Mouse (Mus musculus) limb, embryonic 13.5 days (tissue): Measurements from ENCODE around the gene Tnfrsf12a. TPM values are rescaled to one million over a fixed set of nuclear protein-coding genes. Genes with fewer than 3 reads are reported as not detected.

Source experiments
- ATAC-seq: fragments of 200-750 bp; cut with Nextera tagmentation; 2 replicates; pipeline ENCODE4 v1.8.0; 2017; ENCODE audit warnings: low read depth, moderate number of reproducible peaks, moderate TSS enrichment; ENCODE audit not compliant: low FRiP score
- H3K27ac ChIP-seq: fragments of 300-500 bp; sonication (generic); 2 replicates; pipeline ENCODE4 v1.5.1; 2015; ENCODE audit warnings: inconsistent platforms, mild to moderate bottlenecking, moderate library complexity
- H3K27me3 ChIP-seq: fragments of 300-500 bp; sonication (generic); 2 replicates; pipeline ENCODE4 v1.6.1; 2015; ENCODE audit warnings: mild to moderate bottlenecking, inconsistent platforms
- H3K36me3 ChIP-seq: fragments of 300-500 bp; sonication (generic); 2 replicates; pipeline ENCODE4 v1.6.1; 2015; ENCODE audit warnings: inconsistent platforms, mild to moderate bottlenecking, moderate library complexity
- H3K4me1 ChIP-seq: fragments of 300-500 bp; sonication (generic); 2 replicates; pipeline ENCODE4 v1.6.1; 2015; ENCODE audit warnings: inconsistent platforms
- H3K4me2 ChIP-seq: fragments of 300-500 bp; sonication (generic); replicated peaks from 2 replicates; pipeline ENCODE4 v1.6.1; 2015; ENCODE audit warnings: inconsistent platforms, mild to moderate bottlenecking, moderate library complexity
- H3K4me3 ChIP-seq: fragments of 300-500 bp; sonication (generic); 2 replicates; pipeline ENCODE4 v1.5.1; 2015; ENCODE audit warnings: moderate library complexity, mild to moderate bottlenecking, inconsistent platforms
- H3K9ac ChIP-seq: fragments of 300-500 bp; sonication (generic); 2 replicates; pipeline ENCODE4 v1.6.1; 2015; ENCODE audit warnings: mild to moderate bottlenecking, inconsistent platforms
- H3K9me3 ChIP-seq: fragments of 300-500 bp; sonication (generic); 2 replicates; pipeline ENCODE4 v1.6.1; 2016; ENCODE audit warnings: inconsistent platforms
- WGBS: fragments of 180-500 bp; shearing (Covaris S2); methylation state at CpG from one replicate; pipeline ENCODE4 v1.1.7; 2015; 5-methylcytosine and 5-hydroxymethylcytosine counted together
- polyA plus RNA-seq: library from polyadenylated mRNA; unstranded; fragments of >200 nt; fragmentation: Nextera tagmentation; extraction: Ambion mirVana; gene quantifications from 2 replicates; pipeline ENCODE4 v1.2.1, GENCODE M21; 2015

The Tnfrsf12a gene
- 15.4 and 17.1 TPM in 2 replicates for polyA plus RNA-seq

GRCm38 (mm10) chr17:23677236-23677679 is at the start of gene Tnfrsf12a:
Gene Tnfrsf12a, minus strand, starts transcription at chr17:23677468.
- peak within 1 kb of the TSS; percentile 95 for H3K4me2 ChIP-seq
- no peak within 1 kb of the TSS; the same call in 1 of the 2 replicates for H3K27ac ChIP-seq
- H3K4me3 ChIP-seq = peak within 1 kb of the TSS; percentile 65
- peak within 1 kb of the TSS; percentile 67 for H3K9ac ChIP-seq
- peak; percentile 21; the same call in 1 of the 2 replicates for ATAC-seq
- peaks cover 66% of the 10 kb centered on the region for H3K27me3 ChIP-seq
- no peaks in the 10 kb centered on the region for H3K9me3 ChIP-seq
- H3K4me1 ChIP-seq = peaks cover 50% of the 10 kb centered on the region
- H3K36me3 ChIP-seq = no peaks in the 10 kb centered on the region
- WGBS = under 1% methylated on average over 34 of the region's 34 CpGs

GRCm38 (mm10) chr17:23726758-23727142 is 49.5 kb upstream of the Tnfrsf12a start:
- Histone ChIP-seq H3K9me3 (no peaks in the 10 kb centered on the region), H3K4me1 (peaks cover 17% of the 10 kb centered on the region), H3K36me3 (no peaks in the 10 kb centered on the region), H3K4me3 (peak overlapping the region; percentile 88), H3K27ac (peak overlapping the region; percentile 73; the same call in 1 of the 2 replicates), H3K4me2 (peak overlapping the region; percentile 80), H3K9ac (peak overlapping the region; percentile 76), H3K27me3 (no peaks in the 10 kb centered on the region)
- under 1% methylated on average over 20 of the region's 20 CpGs for WGBS
- peak; percentile 77 for ATAC-seq

DNA sequence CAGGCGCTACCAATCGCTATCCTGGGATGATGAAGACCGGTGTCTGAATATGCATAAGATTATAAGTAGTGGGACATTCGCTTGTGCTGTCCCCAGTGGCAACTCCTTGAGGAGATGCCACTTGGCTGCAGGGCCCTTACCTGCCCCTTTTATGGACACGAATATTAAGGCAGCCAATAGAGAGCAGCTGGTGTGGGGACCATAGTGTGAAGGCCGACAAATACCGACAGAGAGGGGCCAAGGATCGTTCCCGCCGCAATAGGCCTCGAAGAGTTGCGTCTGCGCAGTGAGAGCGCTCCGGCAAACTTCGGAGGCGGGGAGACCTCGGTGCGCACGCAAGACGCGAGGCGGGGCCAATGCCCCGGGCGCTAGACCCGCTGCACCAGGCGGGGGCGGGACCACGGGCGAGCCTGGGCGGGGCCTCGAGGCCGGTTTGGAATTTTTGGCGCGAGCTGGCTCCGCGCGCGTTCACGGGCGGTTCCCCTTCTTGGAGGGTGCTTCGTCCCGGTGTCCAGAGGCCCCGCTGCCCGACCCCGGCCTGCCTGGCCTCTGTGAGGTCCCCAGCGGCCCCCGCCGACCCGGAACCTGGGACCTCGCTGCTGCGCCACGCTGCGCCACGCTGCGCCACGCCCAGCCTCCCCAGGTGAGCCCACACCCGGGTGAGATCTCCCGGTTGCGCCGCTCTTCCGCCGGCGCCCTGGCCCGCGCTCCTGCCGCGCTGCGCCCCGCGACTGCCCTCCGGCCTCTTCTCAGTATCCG is 48.9 kb upstream of the Tnfrsf12a start, which contains the start of gene Pkmyt1:
TSS of gene Pkmyt1 (plus strand) at position 338 of the 759 bp plus-strand sequence.
- 2% methylated on average over 73 of the region's 73 CpGs for WGBS
- H3K9ac ChIP-seq = peak within 1 kb of the TSS; percentile 76
- H3K4me2 ChIP-seq = peak within 1 kb of the TSS; percentile 80
- H3K4me3 ChIP-seq = peak within 1 kb of the TSS; percentile 88
- H3K27me3 ChIP-seq = no peaks in the 10 kb centered on the region
- peaks cover 17% of the 10 kb centered on the region for H3K4me1 ChIP-seq
- no peaks in the 10 kb centered on the region for H3K9me3 ChIP-seq
- H3K36me3 ChIP-seq = no peaks in the 10 kb centered on the region
- H3K27ac ChIP-seq = peak within 1 kb of the TSS; percentile 73; the same call in 1 of the 2 replicates
- ATAC-seq = peak; percentile 93

DNA sequence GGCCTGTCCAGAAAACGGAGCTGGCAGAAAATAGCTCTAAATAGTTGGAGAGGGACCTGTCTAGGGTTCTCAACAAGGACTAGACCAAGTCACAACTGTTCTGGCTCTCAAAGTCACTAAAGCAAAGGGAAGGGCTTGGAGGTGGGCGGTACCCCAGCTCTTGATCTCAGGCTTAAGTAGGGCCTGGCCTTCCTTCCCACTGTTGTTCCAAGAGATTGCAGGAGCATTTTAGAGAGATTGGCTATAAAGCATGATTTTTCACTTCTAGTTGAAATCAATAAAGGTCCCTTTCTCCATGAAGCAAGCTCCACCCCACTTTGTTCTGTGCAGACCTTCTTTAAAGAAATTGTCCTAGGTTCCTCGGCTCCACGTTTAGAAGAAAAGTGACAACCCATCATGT is 48.2 kb upstream of the Tnfrsf12a start:
- H3K4me1 ChIP-seq = peaks cover 17% of the 10 kb centered on the region
- H3K27ac ChIP-seq = no peak overlapping the region; the same call in 1 of the 2 replicates
- WGBS = 62% methylated on average over 4 of the region's 4 CpGs
- H3K9ac ChIP-seq = peak overlapping the region; percentile 70
- no peaks in the 10 kb centered on the region for H3K36me3 ChIP-seq
- no peak for ATAC-seq
- 0 out of 2 replicates have a peak, but pooled peaks cover 3% of the 10 kb centered on the region for H3K27me3 ChIP-seq
- peak overlapping the region; percentile 80 for H3K4me2 ChIP-seq
- H3K4me3 ChIP-seq = peak overlapping the region; percentile 88
- no peaks in the 10 kb centered on the region for H3K9me3 ChIP-seq

- 64% methylated on average over 7 of the region's 7 CpGs for WGBS
- no peak for ATAC-seq
- no peaks in the 10 kb centered on the region for H3K9me3 ChIP-seq
- H3K4me1 ChIP-seq = peaks cover 15% of the 10 kb centered on the region
- no peak within 1 kb of the TSS for H3K4me2 ChIP-seq
- no peak within 1 kb of the TSS; the same call in 1 of the 2 replicates for H3K9ac ChIP-seq
- no peak within 1 kb of the TSS for H3K27ac ChIP-seq
- H3K4me3 ChIP-seq = no peak within 1 kb of the TSS
- H3K27me3 ChIP-seq = 0 out of 2 replicates have a peak, but pooled peaks cover 3% of the 10 kb centered on the region
- no peaks in the 10 kb centered on the region for H3K36me3 ChIP-seq
These were observed 45.3 kb upstream of the Tnfrsf12a start, which contains the start of gene 1520401A03Rik for GRCm38 (mm10) chr17:23722376-23723125. Gene 1520401A03Rik, minus strand, starts transcription at chr17:23722783.

GRCm38 (mm10) chr17:23721886-23722285 is 44.6 kb upstream of the Tnfrsf12a start:
- H3K27ac ChIP-seq = no peak overlapping the region
- 83% methylated on average over 2 of the region's 2 CpGs for WGBS
- no peak for ATAC-seq

GRCm38 (mm10) chr17:23719455-23719854 is 42.2 kb upstream of the Tnfrsf12a start:
- H3K27me3 ChIP-seq = 0 out of 2 replicates have a peak, but pooled peaks cover 3% of the 10 kb centered on the region
- 35% methylated on average over 1 of the region's 1 CpGs for WGBS
- H3K36me3 ChIP-seq = no peaks in the 10 kb centered on the region
- H3K9ac ChIP-seq = no peak overlapping the region
- no peaks in the 10 kb centered on the region for H3K9me3 ChIP-seq
- ATAC-seq = no peak
- H3K4me3 ChIP-seq = no peak overlapping the region
- H3K4me2 ChIP-seq = no peak overlapping the region
- no peaks in the 10 kb centered on the region for H3K4me1 ChIP-seq
- H3K27ac ChIP-seq = no peak overlapping the region

More at GRCm38 (mm10) chr17:23721886-23722285, 44.6 kb upstream of the Tnfrsf12a start:
- peaks cover 8% of the 10 kb centered on the region for H3K4me1 ChIP-seq
- H3K9me3 ChIP-seq = no peaks in the 10 kb centered on the region
- H3K27me3 ChIP-seq = 0 out of 2 replicates have a peak, but pooled peaks cover 3% of the 10 kb centered on the region
- H3K9ac ChIP-seq = no peak overlapping the region; the same call in 1 of the 2 replicates
- H3K36me3 ChIP-seq = no peaks in the 10 kb centered on the region
- H3K4me3 ChIP-seq = no peak overlapping the region
- no peak overlapping the region for H3K4me2 ChIP-seq

DNA sequence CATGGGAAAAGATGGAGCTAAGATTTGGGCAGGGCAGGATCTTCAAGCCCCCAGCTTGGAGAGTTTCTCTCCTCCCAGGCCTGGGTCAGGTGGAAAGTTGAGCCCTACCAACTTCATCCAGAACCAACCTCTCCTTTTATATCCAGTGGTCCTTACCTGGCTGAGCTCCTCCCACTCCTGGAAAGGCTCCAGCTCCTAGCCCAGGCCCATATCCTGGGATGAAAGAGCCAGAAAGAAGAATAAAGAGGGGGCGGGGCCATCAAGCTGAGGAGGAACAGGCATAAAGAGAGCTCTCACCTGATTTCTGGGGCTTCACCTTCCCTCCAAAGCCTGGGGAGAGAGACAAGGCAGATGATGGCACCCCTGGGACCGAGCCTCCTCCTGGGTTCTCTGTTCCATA is 39.7 kb upstream of the Tnfrsf12a start:
- Histone ChIP-seq H3K9me3 (no peaks in the 10 kb centered on the region), H3K27me3 (0 out of 2 replicates have a peak, but pooled peaks cover 3% of the 10 kb centered on the region), H3K4me3 (no peak overlapping the region), H3K9ac (no peak overlapping the region), H3K36me3 (no peaks in the 10 kb centered on the region), H3K27ac (no peak overlapping the region), H3K4me1 (no peaks in the 10 kb centered on the region), H3K4me2 (no peak overlapping the region)
- WGBS = 57% methylated on average over 2 of the region's 2 CpGs
- ATAC-seq = no peak

DNA sequence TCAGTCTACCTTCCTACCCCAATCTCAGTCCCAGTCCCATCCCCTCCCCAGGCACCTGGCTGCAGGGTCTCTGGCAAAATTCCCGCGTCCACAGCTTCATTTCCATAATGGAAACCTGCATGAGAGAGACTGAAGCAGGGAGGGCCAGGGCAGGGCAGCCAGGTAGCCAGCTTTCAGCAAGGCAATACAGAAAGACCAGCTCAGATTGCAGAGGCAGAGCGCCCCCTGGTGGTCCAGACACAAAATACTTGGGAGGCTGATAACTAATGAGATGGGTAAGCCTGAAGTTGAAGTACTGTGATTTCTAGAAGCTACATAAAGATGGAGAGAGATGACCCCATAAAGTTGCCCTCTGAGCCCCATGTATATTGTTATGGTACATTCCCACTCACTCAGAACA is 28.9 kb upstream of the Tnfrsf12a start:
- Histone ChIP-seq H3K4me2 (no peak overlapping the region), H3K27me3 (peaks cover 25% of the 10 kb centered on the region), H3K27ac (no peak overlapping the region), H3K4me3 (no peak overlapping the region), H3K9me3 (no peaks in the 10 kb centered on the region), H3K36me3 (no peaks in the 10 kb centered on the region), H3K4me1 (no peaks in the 10 kb centered on the region), H3K9ac (no peak overlapping the region)
- ATAC-seq = 0 out of 2 replicates have a peak, but pooled peaks have one; percentile 62
- 0% methylated on average over 3 of the region's 3 CpGs for WGBS

- no peak for ATAC-seq
- H3K4me3 ChIP-seq = no peak overlapping the region
- no peaks in the 10 kb centered on the region for H3K9me3 ChIP-seq
- no peak overlapping the region for H3K4me2 ChIP-seq
- no peaks in the 10 kb centered on the region for H3K4me1 ChIP-seq
- H3K27ac ChIP-seq = no peak overlapping the region
- H3K27me3 ChIP-seq = peaks cover 31% of the 10 kb centered on the region
- WGBS = 70% methylated on average over 7 of the region's 7 CpGs
- no peaks in the 10 kb centered on the region for H3K36me3 ChIP-seq
- no peak overlapping the region for H3K9ac ChIP-seq
These were observed 28.3 kb upstream of the Tnfrsf12a start for GRCm38 (mm10) chr17:23705525-23706104.

GRCm38 (mm10) chr17:23704741-23705140 is 27.5 kb upstream of the Tnfrsf12a start:
- H3K4me1 ChIP-seq = 0 out of 2 replicates have a peak, but pooled peaks cover under 1% of the 10 kb centered on the region
- H3K36me3 ChIP-seq = no peaks in the 10 kb centered on the region
- no peak overlapping the region for H3K9ac ChIP-seq
- H3K27me3 ChIP-seq = peaks cover 37% of the 10 kb centered on the region
- H3K27ac ChIP-seq = no peak overlapping the region
- H3K9me3 ChIP-seq = no peaks in the 10 kb centered on the region
- no peak for ATAC-seq
- no peak overlapping the region for H3K4me3 ChIP-seq
- H3K4me2 ChIP-seq = no peak overlapping the region
- WGBS = 38% methylated on average over 7 of the region's 7 CpGs
